Mouse (Mus musculus): ENCODE results near the gene Lta. TPM values are rescaled to one million over a fixed set of nuclear protein-coding genes. Genes with fewer than 3 reads are reported as not detected.

The Lta gene
- polyA plus RNA-seq, 1 experiment from 2014 or later, result not detected

DNA sequence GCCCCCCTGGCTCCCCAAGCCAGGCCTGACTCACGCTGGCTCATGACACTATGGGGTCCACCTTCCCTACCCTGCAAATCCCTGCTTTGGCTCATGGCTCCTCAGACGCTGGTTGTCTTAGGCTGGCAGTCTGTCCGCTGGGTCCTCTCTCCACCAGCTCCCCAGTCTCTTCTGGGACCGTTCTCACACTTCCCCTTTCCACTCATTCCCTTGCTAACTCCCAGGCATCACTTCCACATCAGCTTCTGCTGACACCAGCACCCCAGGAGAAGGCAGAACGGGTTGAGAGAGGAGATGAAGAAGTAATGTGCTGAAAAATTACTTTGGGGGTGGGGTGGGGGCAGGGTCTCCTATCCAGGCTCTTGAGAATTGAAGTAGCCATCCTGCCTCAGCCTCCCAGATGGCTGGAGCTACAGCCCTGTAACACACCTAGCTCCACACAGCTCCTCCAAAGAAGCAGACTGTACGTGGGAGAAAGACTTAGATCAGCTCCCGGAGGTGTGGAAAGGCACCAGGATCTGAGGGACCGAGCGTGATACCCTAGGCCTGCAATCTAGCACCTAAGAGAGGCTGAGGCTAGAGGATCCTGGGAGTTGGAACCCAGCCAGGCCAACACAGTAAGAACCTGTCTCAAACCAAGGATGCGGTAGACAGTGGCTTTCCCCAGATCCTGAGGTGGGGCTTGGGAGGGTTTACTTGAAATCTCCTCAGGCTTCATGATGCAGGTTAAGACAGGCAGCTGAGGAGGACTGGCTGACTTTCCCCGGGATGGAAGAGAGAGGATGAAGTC, 32.5 kb downstream of the Lta start:
- Histone ChIP-seq H3K9me3 (replicated peaks; ENCODE audit: control insufficient read depth, low read length) (no peaks in the 10 kb centered on the region), H3K4me3 (ENCODE audit: low read depth, low read length) (no peak overlapping the region), H3K36me3 (ENCODE audit: control insufficient read depth, insufficient read depth) (no peaks in the 10 kb centered on the region), H3K27ac (ENCODE audit: low read length) (no peak overlapping the region), H3K9ac (ENCODE audit: low read depth, low read length) (no peak overlapping the region), H3K27me3 (ENCODE audit: control insufficient read depth, insufficient read depth, low read depth, low read length) (no peaks in the 10 kb centered on the region), H3K4me2 (ENCODE audit: low read depth, low read length) (no peak overlapping the region), H3K4me1 (ENCODE audit: control insufficient read depth, low read depth, low read length) (no peaks in the 10 kb centered on the region)
- no peak for ATAC-seq (ENCODE audit: low read depth)
- WGBS (ENCODE audit: insufficient replicate concordance), result 49% methylated on average over 11 of the region's 11 CpGs

DNA sequence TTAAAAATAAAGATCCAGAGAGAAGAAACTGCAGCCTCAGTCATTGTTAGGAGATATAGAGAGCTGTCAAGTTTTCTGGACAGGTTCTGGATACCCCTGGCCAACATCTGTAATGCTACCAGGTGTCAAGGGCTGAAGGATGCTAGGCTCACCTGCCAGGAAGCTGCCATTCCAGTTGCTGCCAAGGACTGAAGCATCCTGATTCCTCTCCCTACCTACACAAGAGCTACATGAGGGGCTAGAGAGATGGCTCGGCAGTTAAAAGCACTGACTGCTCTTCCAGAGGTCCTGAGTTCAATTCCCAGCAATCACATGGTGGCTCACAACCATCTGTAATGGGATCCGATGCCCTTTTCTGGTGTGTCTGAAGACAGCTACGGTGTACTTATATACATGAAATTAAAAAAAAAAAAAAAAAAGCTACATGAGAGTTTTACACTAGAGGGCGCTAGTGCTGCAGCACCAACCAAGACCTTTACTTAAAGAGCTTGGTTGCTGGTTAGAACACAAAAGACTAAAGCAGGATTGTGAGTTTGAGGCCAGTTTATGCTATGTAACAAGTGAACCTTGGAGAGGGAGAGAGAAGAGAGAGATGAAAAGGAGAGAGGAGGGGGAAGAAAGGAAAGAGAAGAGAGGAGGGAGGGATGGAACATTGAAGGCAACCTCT, 36.5 kb downstream of the Lta start:
- H3K4me1 ChIP-seq (ENCODE audit: control insufficient read depth, low read depth, low read length), result peaks cover 8% of the 10 kb centered on the region
- WGBS (ENCODE audit: insufficient replicate concordance), result 9% methylated on average over 4 of the region's 4 CpGs
- H3K27ac ChIP-seq (ENCODE audit: low read length), result no peak overlapping the region
- ATAC-seq (ENCODE audit: low read depth), result no peak
- H3K4me3 ChIP-seq (ENCODE audit: low read depth, low read length), result no peak overlapping the region
- no peaks in the 10 kb centered on the region for H3K9me3 ChIP-seq (replicated peaks; ENCODE audit: control insufficient read depth, low read length)
- H3K9ac ChIP-seq (ENCODE audit: low read depth, low read length), result no peak overlapping the region
- H3K36me3 ChIP-seq (ENCODE audit: control insufficient read depth, insufficient read depth), result no peaks in the 10 kb centered on the region
- H3K4me2 ChIP-seq (ENCODE audit: low read depth, low read length), result no peak overlapping the region
- H3K27me3 ChIP-seq (ENCODE audit: control insufficient read depth, insufficient read depth, low read depth, low read length), result no peaks in the 10 kb centered on the region

DNA sequence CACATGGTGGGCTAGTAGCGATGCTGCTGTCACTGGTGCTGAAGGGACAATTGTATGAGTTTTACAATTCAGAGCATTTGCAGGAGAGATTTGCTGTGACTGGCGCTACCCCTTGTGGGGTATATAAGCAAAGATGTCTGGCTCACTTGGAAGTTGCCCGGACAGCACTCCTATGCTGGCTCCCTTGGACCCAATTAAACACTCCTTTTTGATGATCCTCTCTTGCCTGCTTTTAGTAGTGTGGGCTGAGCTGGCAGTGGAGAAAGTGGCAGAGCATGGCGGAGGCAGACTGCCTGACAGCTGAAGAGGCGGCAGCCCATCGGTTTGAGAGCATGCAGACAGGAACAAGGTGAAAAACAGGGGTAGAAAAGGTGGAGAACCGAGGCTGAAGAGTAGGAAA, 37.4 kb downstream of the Lta start:
- no peak overlapping the region for H3K9ac ChIP-seq (ENCODE audit: low read depth, low read length)
- H3K4me2 ChIP-seq (ENCODE audit: low read depth, low read length), result no peak overlapping the region
- no peaks in the 10 kb centered on the region for H3K27me3 ChIP-seq (ENCODE audit: control insufficient read depth, insufficient read depth, low read depth, low read length)
- WGBS (ENCODE audit: insufficient replicate concordance), result 68% methylated on average over 7 of the region's 7 CpGs
- no peaks in the 10 kb centered on the region for H3K9me3 ChIP-seq (replicated peaks; ENCODE audit: control insufficient read depth, low read length)
- H3K36me3 ChIP-seq (ENCODE audit: control insufficient read depth, insufficient read depth), result no peaks in the 10 kb centered on the region
- no peak overlapping the region for H3K4me3 ChIP-seq (ENCODE audit: low read depth, low read length)
- H3K27ac ChIP-seq (ENCODE audit: low read length), result no peak overlapping the region
- peaks cover 17% of the 10 kb centered on the region for H3K4me1 ChIP-seq (ENCODE audit: control insufficient read depth, low read depth, low read length)
- no peak for ATAC-seq (ENCODE audit: low read depth)

DNA sequence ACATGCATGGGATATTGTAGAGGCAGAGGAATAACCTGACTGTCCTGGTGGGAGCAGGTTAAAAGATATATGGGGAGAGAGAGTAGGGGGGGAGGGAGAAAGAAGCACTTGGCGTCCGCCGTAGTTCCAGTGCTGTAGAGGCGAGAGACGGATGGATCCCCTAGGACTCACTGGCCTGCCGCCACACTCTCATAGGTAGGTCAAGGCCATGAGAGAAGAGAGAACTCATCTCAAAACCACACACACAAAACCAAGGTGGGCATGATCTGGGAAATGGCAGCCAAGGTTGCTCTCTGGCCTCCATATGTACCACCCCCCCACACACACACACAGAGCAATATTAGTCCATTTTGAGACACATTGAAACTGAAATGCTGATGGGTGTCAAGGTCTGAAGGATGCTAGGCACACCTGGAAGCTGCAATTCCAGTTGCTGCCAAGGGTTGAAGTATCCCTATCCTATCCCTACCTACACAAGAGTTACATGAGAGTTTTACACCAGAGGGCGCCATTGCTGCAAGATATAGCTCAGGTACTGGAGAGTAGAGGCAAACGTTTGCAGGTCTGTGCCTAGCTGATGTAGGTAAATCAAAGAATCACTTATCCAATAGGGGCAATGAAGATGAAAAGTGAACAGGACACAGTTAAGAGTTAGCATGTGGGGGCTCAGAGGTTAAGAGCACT, 38.7 kb downstream of the Lta start:
- no peaks in the 10 kb centered on the region for H3K9me3 ChIP-seq (replicated peaks; ENCODE audit: control insufficient read depth, low read length)
- H3K27ac ChIP-seq (ENCODE audit: low read length), result no peak overlapping the region
- no peaks in the 10 kb centered on the region for H3K27me3 ChIP-seq (ENCODE audit: control insufficient read depth, insufficient read depth, low read depth, low read length)
- no peak overlapping the region for H3K9ac ChIP-seq (ENCODE audit: low read depth, low read length)
- H3K36me3 ChIP-seq (ENCODE audit: control insufficient read depth, insufficient read depth), result peaks cover 7% of the 10 kb centered on the region
- ATAC-seq (ENCODE audit: low read depth), result no peak
- 69% methylated on average over 8 of the region's 8 CpGs for WGBS (ENCODE audit: insufficient replicate concordance)
- H3K4me2 ChIP-seq (ENCODE audit: low read depth, low read length), result no peak overlapping the region
- no peak overlapping the region for H3K4me3 ChIP-seq (ENCODE audit: low read depth, low read length)
- H3K4me1 ChIP-seq (ENCODE audit: control insufficient read depth, low read depth, low read length), result peaks cover 25% of the 10 kb centered on the region

DNA sequence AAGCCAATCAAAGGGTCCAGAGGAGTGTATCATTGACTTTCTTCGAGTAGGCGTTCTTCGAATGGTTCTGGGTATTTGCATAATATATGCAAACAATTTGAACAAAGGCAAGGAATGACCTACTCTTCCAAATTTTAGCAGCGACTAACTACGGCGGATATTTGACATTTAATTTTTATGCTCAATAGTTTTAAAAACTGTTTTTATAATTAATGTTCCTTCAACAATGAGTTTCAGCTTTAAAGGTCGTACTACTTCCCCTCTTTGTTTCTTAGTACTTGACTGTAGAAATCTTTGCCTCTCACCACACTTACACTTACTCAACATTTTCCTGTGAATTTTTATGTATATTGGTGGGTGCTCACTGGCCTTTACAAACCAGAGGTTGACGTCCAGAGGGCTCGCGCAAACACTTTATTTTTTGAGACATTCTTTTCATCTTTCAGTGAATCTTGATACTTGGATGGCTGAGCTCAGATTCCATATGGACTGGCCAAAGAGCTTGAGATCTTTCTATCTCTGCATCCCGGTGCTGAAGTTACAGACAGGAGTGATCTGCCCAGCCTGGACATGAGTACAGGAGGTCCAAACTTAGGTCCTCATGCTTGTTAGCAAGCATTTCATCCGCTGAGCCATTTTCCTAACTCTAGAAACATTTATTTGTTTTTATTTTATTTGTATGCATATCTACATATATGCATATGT, 39.5 kb downstream of the Lta start:
- peaks cover 16% of the 10 kb centered on the region for H3K36me3 ChIP-seq (ENCODE audit: control insufficient read depth, insufficient read depth)
- H3K4me3 ChIP-seq (ENCODE audit: low read depth, low read length), result peak overlapping the region; percentile 81
- H3K9ac ChIP-seq (ENCODE audit: low read depth, low read length), result peak overlapping the region; percentile 66; the same call in 1 of the 2 replicates
- no peaks in the 10 kb centered on the region for H3K9me3 ChIP-seq (replicated peaks; ENCODE audit: control insufficient read depth, low read length)
- WGBS (ENCODE audit: insufficient replicate concordance), result 25% methylated on average over 12 of the region's 12 CpGs
- peak overlapping the region; percentile 90 for H3K4me2 ChIP-seq (ENCODE audit: low read depth, low read length)
- peak overlapping the region; percentile 98 for H3K27ac ChIP-seq (ENCODE audit: low read length)
- no peak; the same call in 1 of the 2 replicates for ATAC-seq (ENCODE audit: low read depth)
- H3K4me1 ChIP-seq (ENCODE audit: control insufficient read depth, low read depth, low read length), result peaks cover 25% of the 10 kb centered on the region
- H3K27me3 ChIP-seq (ENCODE audit: control insufficient read depth, insufficient read depth, low read depth, low read length), result no peaks in the 10 kb centered on the region

DNA sequence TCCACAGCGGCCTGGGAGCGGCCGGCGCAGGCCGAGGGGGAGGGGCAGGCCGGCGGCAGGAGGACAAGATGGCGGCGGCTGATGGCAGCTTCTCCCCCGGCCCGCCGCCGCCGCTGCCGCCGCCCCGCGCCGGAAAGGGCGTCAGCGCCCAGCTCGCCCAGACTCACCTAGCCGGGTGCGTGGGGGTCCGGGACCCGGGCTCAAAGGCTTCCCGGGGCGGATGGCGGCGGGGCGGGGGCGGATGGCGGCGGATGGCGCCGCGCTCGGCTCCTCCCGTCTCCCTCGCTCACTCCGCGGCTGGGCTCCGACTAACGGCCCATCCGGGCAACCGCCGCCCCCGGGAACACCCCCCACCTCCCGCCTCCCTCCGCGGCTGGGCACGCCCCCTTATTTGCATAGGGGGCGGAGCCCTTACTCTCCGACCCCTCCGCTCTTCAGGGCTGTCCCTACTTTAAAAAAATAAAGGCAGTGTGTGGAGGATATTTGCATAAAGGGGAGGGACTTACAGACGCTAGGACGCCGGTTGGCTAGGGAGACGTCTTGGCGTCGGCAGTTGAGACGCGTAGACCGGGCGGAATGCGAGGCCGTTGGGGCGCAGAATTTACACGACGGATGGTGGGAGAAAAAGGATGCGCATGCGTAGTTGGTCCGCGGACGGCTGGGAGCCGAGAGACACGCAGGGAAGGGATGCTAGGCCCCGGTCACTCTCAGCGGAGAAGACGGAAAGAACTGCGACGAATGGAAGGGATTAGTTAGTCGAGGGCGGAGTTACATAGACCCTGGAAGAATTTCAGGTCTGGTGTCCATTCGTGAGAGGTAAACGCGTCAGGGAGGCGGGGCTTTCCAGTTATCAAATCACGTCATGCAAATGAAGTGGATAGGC, 40.3 kb downstream of the Lta start, which contains the start of gene Prrc2a:
Prrc2a (minus strand) TSS at position 330 of the 883 bp plus-strand sequence.
- ATAC-seq (ENCODE audit: low read depth), result peak; percentile 95
- WGBS (ENCODE audit: insufficient replicate concordance), result under 1% methylated on average over 62 of the region's 89 CpGs

GRCm38 (mm10) chr17:35164218-35164567, 41.0 kb downstream of the Lta start:
- peak overlapping the region; percentile 81 for H3K4me3 ChIP-seq (ENCODE audit: low read depth, low read length)
- ATAC-seq (ENCODE audit: low read depth), result no peak
- H3K4me1 ChIP-seq (ENCODE audit: control insufficient read depth, low read depth, low read length), result peaks cover 25% of the 10 kb centered on the region
- H3K27ac ChIP-seq (ENCODE audit: low read length), result peak overlapping the region; percentile 98
- H3K4me2 ChIP-seq (ENCODE audit: low read depth, low read length), result peak overlapping the region; percentile 90
- under 1% methylated on average over 28 of the region's 28 CpGs for WGBS (ENCODE audit: insufficient replicate concordance)
- peaks cover 30% of the 10 kb centered on the region for H3K36me3 ChIP-seq (ENCODE audit: control insufficient read depth, insufficient read depth)
- H3K9ac ChIP-seq (ENCODE audit: low read depth, low read length), result peak overlapping the region; percentile 92
- H3K9me3 ChIP-seq (replicated peaks; ENCODE audit: control insufficient read depth, low read length), result no peaks in the 10 kb centered on the region
- no peaks in the 10 kb centered on the region for H3K27me3 ChIP-seq (ENCODE audit: control insufficient read depth, insufficient read depth, low read depth, low read length)

More for the DNA sequence above, 40.3 kb downstream of the Lta start, which contains the start of gene Prrc2a:
- no peaks in the 10 kb centered on the region for H3K9me3 ChIP-seq (replicated peaks; ENCODE audit: control insufficient read depth, low read length)
- H3K4me2 ChIP-seq (ENCODE audit: low read depth, low read length), result peak within 1 kb of the TSS; percentile 90
- H3K4me3 ChIP-seq (ENCODE audit: low read depth, low read length), result peak within 1 kb of the TSS; percentile 81
- H3K27ac ChIP-seq (ENCODE audit: low read length), result peak within 1 kb of the TSS; percentile 98
- peak within 1 kb of the TSS; percentile 92 for H3K9ac ChIP-seq (ENCODE audit: low read depth, low read length)
- H3K36me3 ChIP-seq (ENCODE audit: control insufficient read depth, insufficient read depth), result peaks cover 24% of the 10 kb centered on the region
- peaks cover 25% of the 10 kb centered on the region for H3K4me1 ChIP-seq (ENCODE audit: control insufficient read depth, low read depth, low read length)
- H3K27me3 ChIP-seq (ENCODE audit: control insufficient read depth, insufficient read depth, low read depth, low read length), result no peaks in the 10 kb centered on the region
